Mouse (Mus musculus): ENCODE measurements at regions not wholly inside any gene's neighbourhood (a gene's known extent, or its start where the extent isn't known, plus 50 kb on each side); places are given as distances from the start of the nearest gene placed in this dataset.
"Not testable (repeated sequence)": the region's sequence is repeated elsewhere in the genome, so short reads cannot be mapped to it uniquely, and the experiment has no call there.

- not testable (repeated sequence) for H3K79me2 ChIP-seq (ENCODE audit: control insufficient read depth, insufficient read depth, low read length, poor library complexity); H3K36me3 ChIP-seq (ENCODE audit: control insufficient read depth in 1 of 2, insufficient read depth in 2 of 2, low read length in 2 of 2); DNase-seq (ENCODE audit: low read depth, low spot score); H3K27me3 ChIP-seq (ENCODE audit: control insufficient read depth in 1 of 2, insufficient read depth in 2 of 2, low read length in 2 of 2); H3K4me1 ChIP-seq (ENCODE audit: control insufficient read depth in 1 of 2, insufficient read depth in 2 of 2, low read length in 2 of 2); H3K9me3 ChIP-seq (replicated peaks; ENCODE audit: insufficient read depth, low read length); H3K9ac ChIP-seq (ENCODE audit: control insufficient read depth, low read depth, low read length, poor library complexity, severe bottlenecking); H3K4me3 ChIP-seq (ENCODE audit: control insufficient read depth in 1 of 2, insufficient read depth in 1 of 2, low read depth in 2 of 2, low read length in 2 of 2); H3K27ac ChIP-seq (ENCODE audit: control insufficient read depth, low read depth, low read length)
Observed at GRCm38 (mm10) chr17:27287986-27288385, 83.7 kb upstream of the Lemd2 start.

- Histone ChIP-seq H3K79me2 (ENCODE audit: control insufficient read depth, insufficient read depth, low read length, poor library complexity) (no peaks in the 10 kb centered on the region), H3K27ac (ENCODE audit: control insufficient read depth, low read depth, low read length) (no peak overlapping the region), H3K36me3 (ENCODE audit: control insufficient read depth in 1 of 2, insufficient read depth in 2 of 2, low read length in 2 of 2) (no peaks in the 10 kb centered on the region), H3K27me3 (ENCODE audit: control insufficient read depth in 1 of 2, insufficient read depth in 2 of 2, low read length in 2 of 2) (no peaks in the 10 kb centered on the region), H3K4me3 (ENCODE audit: control insufficient read depth in 1 of 2, insufficient read depth in 1 of 2, low read depth in 2 of 2, low read length in 2 of 2) (no peak overlapping the region), H3K9me3 (replicated peaks; ENCODE audit: insufficient read depth, low read length) (no peaks in the 10 kb centered on the region), H3K9ac (ENCODE audit: control insufficient read depth, low read depth, low read length, poor library complexity, severe bottlenecking) (no peak overlapping the region), H3K4me1 (ENCODE audit: control insufficient read depth in 1 of 2, insufficient read depth in 2 of 2, low read length in 2 of 2) (no peaks in the 10 kb centered on the region)
- TF ChIP-seq TCF12 (IDR thresholded peaks at IDR 0.05; ENCODE audit: low read depth, low read length) = no peak
- no peak for TF ChIP-seq ETS1 (IDR thresholded peaks at IDR 0.05; ENCODE audit: low read depth, low read length)
- TF ChIP-seq ZC3H11A (IDR thresholded peaks at IDR 0.05; ENCODE audit: low read depth, low read length) = no peak
- TF ChIP-seq MYC (IDR thresholded peaks at IDR 0.05; ENCODE audit: low read depth, low read length) = no peak
- no peak for TF ChIP-seq MYB (IDR thresholded peaks at IDR 0.05; ENCODE audit: low read depth, low read length)
- no peak for TF ChIP-seq KAT2A (conservative IDR thresholded peaks at IDR 0.05; ENCODE audit: low read depth, low read length)
- TF ChIP-seq UBTF (IDR thresholded peaks at IDR 0.05; ENCODE audit: borderline replicate concordance, insufficient read depth, low read depth, low read length) = no peak
- no peak for TF ChIP-seq MXI1 (IDR thresholded peaks at IDR 0.05; ENCODE audit: low read depth, low read length)
- TF ChIP-seq CHD1 (IDR thresholded peaks at IDR 0.05; ENCODE audit: low read depth, low read length) = no peak
- no peak for TF ChIP-seq SIN3A (IDR thresholded peaks at IDR 0.05; ENCODE audit: low read length)
- TF ChIP-seq POLR2AphosphoS2 (IDR thresholded peaks at IDR 0.05; ENCODE audit: low read length) = no peak
- TF ChIP-seq POLR2AphosphoS5 (IDR thresholded peaks at IDR 0.05; ENCODE audit: borderline replicate concordance, low read depth, low read length) = no peak
- TF ChIP-seq SMC3 (IDR thresholded peaks at IDR 0.05; ENCODE audit: low read depth, low read length) = no peak
- no peak for TF ChIP-seq GATA1 (IDR thresholded peaks at IDR 0.05; ENCODE audit: low read depth, low read length)
- TF ChIP-seq CHD2 (IDR thresholded peaks at IDR 0.05; ENCODE audit: low read length) = no peak
- TF ChIP-seq RCOR1 (IDR thresholded peaks at IDR 0.05; ENCODE audit: low read depth, low read length) = no peak
- TF ChIP-seq NRF1 (IDR thresholded peaks at IDR 0.05; ENCODE audit: insufficient read depth, low read depth, low read length, poor library complexity, severe bottlenecking) = no peak
- DNase-seq (ENCODE audit: low read depth, low spot score) = no peak
Observed at GRCm38 (mm10) chr17:27281241-27281640, 77.0 kb upstream of the Lemd2 start.

- H3K9me3 ChIP-seq (replicated peaks; ENCODE audit: insufficient read depth, low read length) = not testable (repeated sequence)
Observed at GRCm38 (mm10) chr17:27279491-27280288, 75.4 kb upstream of the Lemd2 start.

GRCm38 (mm10) chr17:27277786-27278185 is 73.5 kb upstream of the Lemd2 start:
- H3K4me1 ChIP-seq (ENCODE audit: control insufficient read depth in 1 of 2, insufficient read depth in 2 of 2, low read length in 2 of 2); H3K4me3 ChIP-seq (ENCODE audit: control insufficient read depth in 1 of 2, insufficient read depth in 1 of 2, low read depth in 2 of 2, low read length in 2 of 2); H3K27me3 ChIP-seq (ENCODE audit: control insufficient read depth in 1 of 2, insufficient read depth in 2 of 2, low read length in 2 of 2); H3K9me3 ChIP-seq (replicated peaks; ENCODE audit: insufficient read depth, low read length); DNase-seq (ENCODE audit: low read depth, low spot score); H3K9ac ChIP-seq (ENCODE audit: control insufficient read depth, low read depth, low read length, poor library complexity, severe bottlenecking); H3K36me3 ChIP-seq (ENCODE audit: control insufficient read depth in 1 of 2, insufficient read depth in 2 of 2, low read length in 2 of 2); H3K79me2 ChIP-seq (ENCODE audit: control insufficient read depth, insufficient read depth, low read length, poor library complexity); H3K27ac ChIP-seq (ENCODE audit: control insufficient read depth, low read depth, low read length): not testable (repeated sequence)

More at GRCm38 (mm10) chr17:27279491-27280288, 75.4 kb upstream of the Lemd2 start:
- H3K27me3 ChIP-seq (ENCODE audit: control insufficient read depth in 1 of 2, insufficient read depth in 2 of 2, low read length in 2 of 2); H3K27ac ChIP-seq (ENCODE audit: control insufficient read depth, low read depth, low read length); H3K4me1 ChIP-seq (ENCODE audit: control insufficient read depth in 1 of 2, insufficient read depth in 2 of 2, low read length in 2 of 2); H3K36me3 ChIP-seq (ENCODE audit: control insufficient read depth in 1 of 2, insufficient read depth in 2 of 2, low read length in 2 of 2); DNase-seq (ENCODE audit: low read depth, low spot score); H3K4me3 ChIP-seq (ENCODE audit: control insufficient read depth in 1 of 2, insufficient read depth in 1 of 2, low read depth in 2 of 2, low read length in 2 of 2); H3K79me2 ChIP-seq (ENCODE audit: control insufficient read depth, insufficient read depth, low read length, poor library complexity); H3K9ac ChIP-seq (ENCODE audit: control insufficient read depth, low read depth, low read length, poor library complexity, severe bottlenecking): not testable (repeated sequence)
